Mouse (Mus musculus) limb, embryonic 11.5 days (tissue): ENCODE results near the gene Clec1b. TPM values are rescaled to one million over a fixed set of nuclear protein-coding genes. Genes with fewer than 3 reads are reported as not detected.

Source experiments
- ATAC-seq: fragments of 200-750 bp; cut with Nextera tagmentation; 2 replicates; pipeline ENCODE4 v1.8.0; 2017; ENCODE audit warnings: low read depth; ENCODE audit not compliant: insufficient number of reproducible peaks, low FRiP score, low TSS enrichment
- DNase-seq: peaks from one replicate; pipeline ENCODE4 v3.0.0-alpha.2; 2015; ENCODE audit warnings: low spot score
- H3K27ac ChIP-seq: fragments of 300-500 bp; sonication (generic); replicated peaks from 2 replicates; pipeline ENCODE4 v1.5.1; 2014; ENCODE audit warnings: low read depth, mild to moderate bottlenecking, low read length
- H3K27me3 ChIP-seq: fragments of 300-500 bp; sonication (generic); 2 replicates; pipeline ENCODE4 v1.6.1; 2014; ENCODE audit warnings: mild to moderate bottlenecking, low read length, mixed read lengths; ENCODE audit not compliant: control insufficient read depth, insufficient read depth
- H3K36me3 ChIP-seq: fragments of 300-500 bp; sonication (generic); 2 replicates; pipeline ENCODE4 v1.6.1; 2014; ENCODE audit warnings: mild to moderate bottlenecking, low read length, moderate library complexity, mixed read lengths; ENCODE audit not compliant: control insufficient read depth, insufficient read depth
- H3K4me1 ChIP-seq: fragments of 300-500 bp; sonication (generic); 2 replicates; pipeline ENCODE4 v1.6.1; 2014; ENCODE audit warnings: low read length, mixed read lengths; ENCODE audit not compliant: control insufficient read depth, insufficient read depth
- H3K4me2 ChIP-seq: fragments of 300-500 bp; sonication (generic); 2 replicates; pipeline ENCODE4 v1.6.1; 2014; ENCODE audit warnings: low read depth, mild to moderate bottlenecking, moderate library complexity; ENCODE audit not compliant: severe bottlenecking
- H3K4me3 ChIP-seq: fragments of 300-500 bp; sonication (generic); 2 replicates; pipeline ENCODE4 v1.5.1; 2014; ENCODE audit warnings: low read depth, low read length
- H3K9ac ChIP-seq: fragments of 300-500 bp; sonication (generic); 2 replicates; pipeline ENCODE4 v1.6.1; 2014; ENCODE audit warnings: mild to moderate bottlenecking, low read length
- H3K9me3 ChIP-seq: fragments of 300-500 bp; sonication (generic); 2 replicates; pipeline ENCODE4 v1.6.1; 2016; ENCODE audit warnings: low read length; ENCODE audit not compliant: control insufficient read depth
- WGBS: fragments of 180-500 bp; shearing (Covaris S2); extraction: QIAGEN DNeasy Blood & Tissue Kit; methylation state at CpG from one replicate; pipeline ENCODE4 v1.1.7; 2014; 5-methylcytosine and 5-hydroxymethylcytosine counted together
- polyA plus RNA-seq: library from polyadenylated mRNA; unstranded; fragments of >200 nt; fragmentation: Nextera tagmentation; extraction: Ambion mirVana; gene quantifications from 2 replicates; pipeline ENCODE4 v1.2.1, GENCODE M21; 2014

The Clec1b gene
- polyA plus RNA-seq, 1 experiment from 2014 or later = 6.0 TPM

DNA sequence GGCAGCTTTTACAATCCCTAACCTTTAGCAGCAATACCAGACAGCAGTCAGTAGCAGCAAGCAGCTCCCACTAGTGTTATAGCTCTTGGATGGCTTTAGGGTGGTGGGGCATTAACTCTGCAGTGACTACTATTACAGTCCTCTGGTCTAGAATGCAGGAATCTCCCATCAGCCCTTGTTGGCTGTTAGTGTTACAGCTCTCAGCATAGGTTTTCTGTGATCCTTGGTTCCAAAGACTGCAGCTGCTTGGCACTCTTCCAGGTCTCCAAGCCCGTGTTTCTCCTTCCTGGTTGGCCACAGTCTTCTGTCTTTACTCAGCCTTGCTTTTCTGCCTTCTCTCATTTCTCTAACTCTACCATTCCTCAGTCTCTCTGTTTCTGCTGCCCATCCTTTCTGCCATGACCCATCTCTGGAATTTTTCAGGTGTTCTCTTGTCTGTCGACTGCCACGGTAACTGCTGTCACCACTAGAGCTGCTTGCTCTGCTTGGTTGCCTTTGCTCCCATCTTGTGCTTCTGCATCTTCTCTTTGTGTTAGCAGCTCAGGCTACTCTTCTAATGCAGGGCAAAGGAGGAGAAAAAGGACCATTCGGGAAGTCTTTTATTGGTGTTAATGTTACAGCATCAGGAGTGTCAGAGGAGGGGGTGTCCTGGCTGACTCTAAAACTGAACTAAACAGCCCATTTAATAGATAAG, 26.1 kb downstream of the Clec1b start:
- Histone ChIP-seq H3K9ac (no peak overlapping the region), H3K36me3 (no peaks in the 10 kb centered on the region), H3K27ac (no peak overlapping the region), H3K4me2 (no peak overlapping the region), H3K9me3 (no peaks in the 10 kb centered on the region), H3K4me3 (no peak overlapping the region), H3K27me3 (no peaks in the 10 kb centered on the region), H3K4me1 (no peaks in the 10 kb centered on the region)
- ATAC-seq (0 out of 2 replicates have a peak, but pooled peaks have one; percentile 49), DNase-seq (no peak)
- 71% methylated on average over 4 of the region's 4 CpGs for WGBS

DNA sequence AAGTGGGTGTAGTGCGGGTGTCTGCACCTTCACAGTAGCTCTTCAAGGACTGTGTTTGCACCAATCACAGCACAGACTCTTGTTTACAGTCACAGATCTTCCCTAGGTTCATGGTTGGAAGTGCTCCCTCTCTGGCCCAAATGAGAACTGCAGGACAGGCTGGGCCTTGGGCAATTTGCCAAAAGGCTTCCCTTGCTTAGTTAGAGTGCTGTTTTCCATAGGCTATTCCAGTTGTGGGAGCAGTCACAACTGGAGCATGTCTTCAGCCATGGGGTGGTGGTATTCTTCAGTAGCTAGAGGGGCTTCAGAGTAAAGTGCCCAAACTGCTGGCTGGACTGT, 26.6 kb downstream of the Clec1b start:
- Histone ChIP-seq H3K4me1 (no peaks in the 10 kb centered on the region), H3K36me3 (no peaks in the 10 kb centered on the region), H3K27ac (no peak overlapping the region), H3K4me3 (no peak overlapping the region), H3K27me3 (no peaks in the 10 kb centered on the region), H3K9ac (no peak overlapping the region), H3K9me3 (no peaks in the 10 kb centered on the region), H3K4me2 (no peak overlapping the region)
- WGBS = 18% methylated on average over 1 of the region's 1 CpGs
- peak; percentile 84 for DNase-seq
- peak; percentile 84 for ATAC-seq

DNA sequence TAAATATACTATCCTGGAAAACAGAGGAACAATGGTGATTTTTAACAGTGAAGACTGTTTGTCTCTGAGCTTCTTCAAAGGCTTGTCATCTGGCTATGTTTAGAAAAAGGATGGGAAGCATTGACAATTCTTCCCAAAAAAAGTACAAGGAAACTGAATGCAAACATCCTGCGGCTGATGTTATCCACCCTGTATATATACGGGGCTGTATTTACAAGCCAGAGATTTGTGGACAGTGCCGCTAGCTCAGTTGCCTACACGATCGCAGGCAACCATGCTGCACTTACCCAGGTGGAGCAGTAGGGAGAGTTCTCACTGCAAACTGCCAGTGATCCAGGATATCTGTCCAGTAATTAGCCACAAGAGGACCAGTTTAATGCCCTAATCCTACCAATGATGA, 28.1 kb downstream of the Clec1b start:
- WGBS = 66% methylated on average over 5 of the region's 5 CpGs
- Histone ChIP-seq H3K4me2 (no peak overlapping the region), H3K27ac (no peak overlapping the region), H3K9ac (no peak overlapping the region), H3K4me1 (no peaks in the 10 kb centered on the region), H3K27me3 (no peaks in the 10 kb centered on the region), H3K36me3 (no peaks in the 10 kb centered on the region), H3K9me3 (no peaks in the 10 kb centered on the region), H3K4me3 (no peak overlapping the region)
- ATAC-seq (no peak), DNase-seq (no peak)

DNA sequence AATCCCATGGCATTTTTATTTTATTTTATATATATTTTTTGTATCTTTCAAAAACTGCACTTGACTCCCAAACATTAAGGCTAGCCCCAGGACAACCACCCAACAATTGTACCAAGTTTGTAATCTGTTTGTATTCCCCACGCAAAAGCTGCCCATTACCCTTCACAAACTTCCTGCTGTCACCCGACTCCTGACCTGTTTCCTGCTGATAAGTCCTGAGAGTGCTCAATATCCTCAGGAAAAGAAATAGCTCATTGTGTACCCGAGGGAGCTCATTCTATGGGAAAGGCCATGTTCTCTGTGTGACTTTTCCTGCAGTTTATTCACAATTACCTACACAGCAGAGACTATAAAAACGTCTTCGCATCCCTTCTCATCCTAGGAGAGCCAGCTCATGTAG, 28.7 kb downstream of the Clec1b start:
- Histone ChIP-seq H3K9me3 (no peaks in the 10 kb centered on the region), H3K27ac (no peak overlapping the region), H3K27me3 (no peaks in the 10 kb centered on the region), H3K36me3 (no peaks in the 10 kb centered on the region), H3K4me1 (no peaks in the 10 kb centered on the region), H3K4me2 (no peak overlapping the region), H3K9ac (no peak overlapping the region), H3K4me3 (no peak overlapping the region)
- WGBS = 38% methylated on average over 5 of the region's 5 CpGs
- DNase-seq = no peak
- no peak for ATAC-seq

DNA sequence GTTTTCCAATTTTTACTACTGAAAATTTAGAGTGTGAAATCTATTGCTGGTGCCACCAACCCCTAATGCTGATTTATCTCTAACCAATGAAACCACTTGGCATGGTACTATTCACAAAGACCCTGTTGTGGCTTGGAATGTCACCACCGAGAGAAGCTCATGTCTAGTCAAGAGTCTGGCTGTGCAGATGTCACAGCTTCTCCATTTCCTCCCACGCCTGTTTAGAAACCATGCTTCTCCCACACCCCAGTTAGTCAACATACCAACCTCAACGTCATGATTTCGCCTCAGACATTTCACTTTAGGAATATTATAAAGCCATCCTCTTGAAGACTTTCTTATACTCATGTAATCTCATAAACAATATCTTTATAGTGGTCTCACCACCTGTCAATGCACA, 30.2 kb downstream of the Clec1b start:
- Histone ChIP-seq H3K4me3 (no peak overlapping the region), H3K9ac (no peak overlapping the region), H3K4me1 (no peaks in the 10 kb centered on the region), H3K27ac (no peak overlapping the region), H3K4me2 (no peak overlapping the region), H3K9me3 (no peaks in the 10 kb centered on the region), H3K27me3 (no peaks in the 10 kb centered on the region), H3K36me3 (no peaks in the 10 kb centered on the region)
- 84% methylated on average over 4 of the region's 4 CpGs for WGBS
- DNase-seq = no peak
- no peak for ATAC-seq

DNA sequence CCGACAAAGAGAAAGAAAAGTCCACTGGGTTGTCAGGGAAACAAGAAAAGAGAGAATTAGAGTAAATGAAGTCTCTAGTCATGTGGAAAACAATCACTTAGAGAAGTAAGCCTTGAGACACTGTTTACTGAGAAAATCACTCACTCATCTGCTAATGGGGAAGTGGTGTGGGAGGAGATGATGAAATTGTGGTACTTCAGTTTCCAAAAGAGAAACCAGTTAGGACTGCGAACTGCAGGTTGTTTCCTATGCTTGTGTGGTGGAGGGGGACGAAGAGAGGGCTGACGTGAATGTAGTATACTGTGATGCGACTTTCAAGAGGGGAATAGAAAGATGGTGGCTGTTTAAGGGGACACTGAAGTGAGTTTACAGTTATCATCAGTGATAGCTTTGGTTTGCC, 37.1 kb downstream of the Clec1b start:
- ATAC-seq (no peak), DNase-seq (no peak)
- 83% methylated on average over 5 of the region's 5 CpGs for WGBS
- no peaks in the 10 kb centered on the region for H3K4me1 ChIP-seq
- no peaks in the 10 kb centered on the region for H3K27me3 ChIP-seq
- no peak overlapping the region for H3K4me3 ChIP-seq
- no peak overlapping the region for H3K4me2 ChIP-seq
- no peaks in the 10 kb centered on the region for H3K9me3 ChIP-seq
- H3K36me3 ChIP-seq = no peaks in the 10 kb centered on the region
- no peak overlapping the region for H3K27ac ChIP-seq
- no peak overlapping the region for H3K9ac ChIP-seq

DNA sequence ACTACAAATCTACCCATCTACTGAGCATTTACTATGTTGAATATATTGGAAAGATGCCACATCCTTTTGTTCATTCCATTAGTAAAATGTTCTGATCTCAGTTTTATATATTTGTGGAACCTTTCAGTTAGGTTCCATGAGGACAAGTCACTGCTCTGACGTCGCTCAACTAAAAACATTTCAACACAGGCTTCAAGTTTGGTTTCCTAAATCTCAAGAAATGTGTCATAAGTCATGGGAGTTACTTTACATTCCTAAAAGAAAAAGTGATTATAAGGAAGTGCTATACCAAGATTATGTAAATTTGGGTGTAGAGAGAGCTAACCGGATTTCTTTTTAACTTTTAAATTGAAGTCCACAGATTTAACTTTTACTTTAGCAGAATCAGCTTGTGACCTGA, 38.9 kb downstream of the Clec1b start:
- Histone ChIP-seq H3K9me3 (no peaks in the 10 kb centered on the region), H3K36me3 (no peaks in the 10 kb centered on the region), H3K4me3 (no peak overlapping the region), H3K27ac (no peak overlapping the region), H3K4me1 (no peaks in the 10 kb centered on the region), H3K9ac (no peak overlapping the region), H3K4me2 (no peak overlapping the region), H3K27me3 (no peaks in the 10 kb centered on the region)
- 93% methylated on average over 3 of the region's 3 CpGs for WGBS
- no peak for ATAC-seq
- no peak for DNase-seq

DNA sequence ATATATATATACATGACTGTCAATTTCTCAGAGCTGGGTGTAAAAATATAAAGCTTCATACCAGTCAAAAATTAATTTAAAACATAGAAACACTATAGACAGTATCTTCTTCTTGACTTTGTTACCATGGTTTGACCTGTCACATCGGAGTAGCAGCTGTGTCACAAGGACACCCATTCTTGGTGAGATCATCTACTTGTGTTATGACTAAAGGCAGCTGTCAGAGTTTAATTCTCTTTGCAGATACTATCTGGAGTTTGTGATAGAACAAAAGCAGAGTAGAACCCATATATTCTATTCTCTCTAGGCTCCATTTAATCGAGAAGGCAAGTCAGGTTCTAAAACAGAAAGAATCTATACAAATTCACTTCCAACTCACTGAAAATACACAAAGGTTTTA, 40.9 kb downstream of the Clec1b start:
- ATAC-seq = no peak
- no peaks in the 10 kb centered on the region for H3K36me3 ChIP-seq
- no peaks in the 10 kb centered on the region for H3K27me3 ChIP-seq
- no peaks in the 10 kb centered on the region for H3K4me1 ChIP-seq
- H3K4me3 ChIP-seq = no peak overlapping the region
- H3K27ac ChIP-seq = no peak overlapping the region
- H3K4me2 ChIP-seq = no peak overlapping the region
- H3K9me3 ChIP-seq = no peaks in the 10 kb centered on the region
- no peak overlapping the region for H3K9ac ChIP-seq
- no peak for DNase-seq
- WGBS = 81% methylated on average over 2 of the region's 2 CpGs

DNA sequence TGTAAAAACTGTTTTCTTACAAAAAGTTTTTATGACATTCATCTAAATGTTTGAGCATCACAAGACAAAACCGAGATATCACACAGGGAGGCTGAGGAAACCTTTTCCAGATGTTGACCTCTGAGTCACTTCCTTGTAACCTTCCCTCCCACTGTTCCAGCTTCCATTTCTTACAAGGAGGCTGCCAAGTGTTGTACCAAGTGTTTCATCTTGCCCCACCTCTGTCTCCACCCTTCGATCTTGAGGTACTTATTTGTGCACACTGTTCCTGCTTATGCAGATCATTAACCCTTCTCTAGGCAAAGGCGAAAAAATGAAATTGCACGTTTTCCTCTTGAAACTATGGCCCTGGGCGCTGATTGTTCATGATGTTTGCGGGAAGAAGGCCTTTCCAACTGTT, 52.6 kb downstream of the Clec1b start:
- DNase-seq = no peak
- no peaks in the 10 kb centered on the region for H3K9me3 ChIP-seq
- no peak overlapping the region for H3K4me3 ChIP-seq
- no peaks in the 10 kb centered on the region for H3K36me3 ChIP-seq
- 49% methylated on average over 6 of the region's 6 CpGs for WGBS
- no peak overlapping the region for H3K9ac ChIP-seq
- H3K27me3 ChIP-seq = no peaks in the 10 kb centered on the region
- H3K4me2 ChIP-seq = no peak overlapping the region
- no peak for ATAC-seq
- no peaks in the 10 kb centered on the region for H3K4me1 ChIP-seq
- H3K27ac ChIP-seq = no peak overlapping the region
